Mouse (Mus musculus) gastrocnemius, postnatal 36 days (tissue): ENCODE results near the gene Lmo7. TPM values are rescaled to one million over a fixed set of nuclear protein-coding genes. Genes with fewer than 3 reads are reported as not detected.

Source experiments
- total RNA-seq, 2 experiments: library from RNA; stranded (reverse); gene quantifications; 2 replicates each; pipeline ENCODE4 v1.2.3; 2021

Gene Lmo7
- total RNA-seq, 2 experiments from 2014 or later = 50.4 to 65.3 TPM

Other genes starting within 250 kb of the Lmo7 start
- gene Tbc1d4, start 120.8 kb upstream of the Lmo7 start, total RNA-seq = 10 to 100 TPM; 19.0 to 31.3 TPM
- gene Commd6, start 89.3 kb upstream of the Lmo7 start, total RNA-seq = 10 to 100 TPM in 1 of 2 experiments, 1 to 10 TPM in 1; 9.5 to 14.2 TPM
- gene Uchl3, start 76.0 kb upstream of the Lmo7 start, total RNA-seq = 10 to 100 TPM; 25.2 to 28.1 TPM
- gene Gm9922, start 143 bp upstream of the Lmo7 start, total RNA-seq = not detected